Mouse (Mus musculus) cerebellum, postnatal 25 days (tissue): ENCODE measurements around the gene Tpcn2.

Experiments used
- DNase-seq, 2 experiments: peaks; one replicate each; pipeline ENCODE4 v3.0.0; 2021; ENCODE audit warnings: mixed read lengths in 2 of 2

Gene Tpcn2

DNA sequence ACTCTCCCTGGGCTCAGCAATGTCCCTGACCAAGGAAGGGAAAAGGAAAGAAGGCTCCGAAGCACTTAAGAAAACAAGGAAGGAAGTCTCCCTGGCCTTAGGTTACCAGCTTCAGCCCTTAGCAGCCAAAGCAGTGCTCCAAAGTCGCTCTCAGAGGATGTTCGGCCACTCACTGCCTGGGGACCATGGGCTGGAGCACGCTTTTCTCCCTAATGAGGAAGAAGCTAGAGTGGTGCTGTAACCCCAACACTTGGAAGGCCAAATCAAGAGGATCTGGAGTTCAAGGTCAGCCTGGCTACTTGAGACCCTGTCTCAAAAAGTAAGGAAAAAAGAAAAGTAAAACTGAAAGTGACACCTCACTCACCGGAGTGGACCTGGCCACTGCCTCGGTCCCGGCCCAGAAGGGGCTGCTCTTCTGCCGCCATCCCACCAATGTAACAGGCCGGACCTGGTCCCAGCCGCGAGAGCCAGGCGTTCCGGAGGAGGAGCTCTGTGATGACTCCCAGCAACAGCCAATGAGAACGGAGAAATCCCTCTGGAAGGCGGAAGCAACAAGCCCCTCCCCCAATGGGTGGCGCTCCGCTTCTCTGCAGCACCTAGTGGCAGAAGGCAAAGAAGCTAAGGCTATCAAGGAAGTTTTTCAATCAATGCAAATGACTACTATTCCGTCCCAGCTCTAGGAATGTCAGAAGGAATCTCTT is at the start of gene Tpcn2:
TSS of gene Tpcn2 (minus strand) at position 525 of the 701 bp plus-strand sequence.
- DNase-seq, result peak; percentile 93 to 97

DNA sequence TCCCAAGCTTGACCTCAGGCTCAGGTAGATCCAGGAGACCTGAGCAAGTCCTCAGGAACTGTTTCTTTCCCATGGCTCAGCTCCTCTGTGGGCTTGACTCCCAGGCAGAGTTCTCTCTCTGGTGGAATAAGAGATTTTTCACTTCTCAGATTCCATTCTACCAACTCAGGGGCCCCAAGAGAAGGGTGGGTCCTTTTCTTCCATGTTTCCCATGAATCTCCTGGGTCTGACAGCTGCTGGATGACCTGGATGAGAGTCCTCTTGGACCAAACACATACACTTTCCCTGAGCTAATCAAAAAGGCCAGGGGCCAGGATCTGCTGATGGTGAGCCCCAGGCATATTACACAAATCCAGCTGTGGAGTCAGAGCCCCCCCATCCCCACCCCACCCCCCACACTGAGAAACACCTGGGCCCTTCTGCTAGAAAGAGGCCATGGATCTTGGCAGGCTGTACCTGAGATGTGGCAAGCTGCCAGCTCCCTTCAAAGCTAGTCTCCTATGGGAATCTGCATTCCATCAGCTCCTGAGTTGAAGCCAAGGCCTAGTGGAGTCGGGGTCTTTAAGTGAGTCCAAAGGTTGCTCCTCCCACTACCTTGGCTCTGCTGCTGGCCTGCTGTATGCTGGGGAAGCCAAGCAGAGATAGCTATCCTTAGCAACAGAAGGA is 48.7 kb upstream of the Tpcn2 start:
- DNase-seq, result peak; percentile 78 to 84

DNA sequence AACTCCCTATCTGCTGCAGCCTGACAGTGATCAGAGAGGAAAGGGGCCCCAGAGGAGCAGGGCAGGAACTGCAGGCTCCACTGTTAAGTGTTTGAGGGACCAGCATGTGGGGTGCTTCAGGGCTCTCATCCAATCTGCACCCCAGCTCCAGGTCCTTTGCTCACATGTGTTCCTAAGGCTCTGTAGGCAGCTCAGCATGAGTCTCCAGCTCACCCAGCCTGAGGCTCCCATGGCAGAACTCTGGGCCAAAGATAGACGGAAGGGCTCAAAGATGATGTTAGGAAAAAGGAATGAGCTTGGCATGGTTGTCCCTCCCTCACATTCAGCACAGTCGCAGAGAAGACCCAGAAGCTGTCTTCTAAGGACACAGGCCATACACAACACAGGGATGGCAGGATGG is 46.8 kb upstream of the Tpcn2 start:
- DNase-seq, result no peak

DNA sequence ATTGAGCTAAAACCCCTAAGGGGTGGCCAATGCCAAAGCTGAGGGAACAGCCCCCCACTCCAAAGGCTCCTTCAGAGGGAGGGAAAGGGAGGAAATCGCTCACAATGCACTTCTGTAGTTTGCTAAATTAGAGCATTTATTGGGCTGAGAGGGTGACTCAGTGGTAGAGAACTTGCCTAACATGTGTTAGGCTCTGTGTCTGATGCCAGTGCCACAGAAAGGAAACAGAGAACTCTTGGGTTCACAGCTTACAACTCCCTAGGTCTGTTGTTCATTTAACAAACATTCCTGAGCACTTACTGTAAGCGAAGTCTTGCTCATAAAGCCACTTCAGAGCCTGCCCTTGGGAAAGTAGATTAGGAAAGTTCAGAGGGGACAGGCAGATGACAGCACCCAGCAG is 46.2 kb upstream of the Tpcn2 start:
- no peak for DNase-seq

DNA sequence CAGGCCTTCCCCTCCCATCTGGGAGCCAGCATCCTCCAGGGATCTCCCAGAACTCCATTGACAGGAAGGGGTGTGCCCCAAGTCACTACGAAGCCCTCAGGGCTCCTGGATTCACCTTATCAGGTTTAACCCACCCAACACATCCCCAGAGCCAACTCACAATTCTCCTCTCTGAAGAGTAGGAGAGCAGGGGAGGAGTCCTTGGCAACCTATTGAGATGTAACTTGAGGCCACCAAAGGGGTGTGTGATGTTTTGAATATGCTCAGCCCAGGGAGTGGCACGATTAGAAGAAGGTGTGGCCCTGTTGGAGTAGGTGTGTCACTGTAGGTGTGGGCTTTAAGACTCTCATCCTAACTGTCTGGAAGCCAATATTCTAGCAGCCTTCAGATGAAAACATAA is 41.9 kb upstream of the Tpcn2 start:
- DNase-seq, result no peak

DNA sequence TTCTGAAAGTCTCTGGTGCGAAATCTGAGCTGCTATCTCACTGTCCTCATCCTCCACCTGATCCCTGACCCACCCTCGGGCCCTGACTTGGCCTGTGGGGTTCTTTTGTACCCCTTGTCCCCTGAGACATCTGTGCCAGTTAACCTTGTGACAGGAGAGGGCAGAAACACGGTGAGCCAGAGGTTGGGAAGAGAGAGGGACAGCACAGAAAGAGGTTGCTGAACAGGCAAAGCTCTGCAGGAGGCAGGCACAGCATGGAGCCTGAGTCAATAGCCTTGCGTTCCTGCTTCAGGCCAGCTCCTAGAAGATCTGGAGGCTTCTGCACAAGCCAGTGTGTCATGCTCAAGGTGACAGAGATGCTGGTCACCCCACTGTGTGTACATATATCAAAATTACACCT is 39.8 kb upstream of the Tpcn2 start:
- no peak for DNase-seq

DNA sequence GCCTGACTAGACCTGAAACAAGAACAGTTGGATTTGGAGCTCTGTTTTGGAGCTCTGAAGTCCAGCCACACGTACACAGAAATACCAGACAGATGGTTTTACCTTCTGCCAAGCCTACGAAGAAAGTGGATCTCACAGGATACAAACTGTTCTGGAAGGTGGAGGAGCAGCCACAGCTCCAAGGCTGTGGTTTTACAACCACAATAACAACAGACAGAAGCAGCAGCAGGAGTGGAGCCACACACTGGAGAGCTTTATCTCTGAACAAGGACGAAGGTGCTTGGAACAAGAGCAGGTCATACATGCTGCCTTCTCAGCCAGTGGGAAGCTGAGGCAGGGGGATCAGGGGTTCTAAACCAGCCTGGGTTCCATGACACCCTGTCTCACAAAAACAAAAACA is 35.7 kb upstream of the Tpcn2 start:
- peak; percentile 65 to 72 for DNase-seq

DNA sequence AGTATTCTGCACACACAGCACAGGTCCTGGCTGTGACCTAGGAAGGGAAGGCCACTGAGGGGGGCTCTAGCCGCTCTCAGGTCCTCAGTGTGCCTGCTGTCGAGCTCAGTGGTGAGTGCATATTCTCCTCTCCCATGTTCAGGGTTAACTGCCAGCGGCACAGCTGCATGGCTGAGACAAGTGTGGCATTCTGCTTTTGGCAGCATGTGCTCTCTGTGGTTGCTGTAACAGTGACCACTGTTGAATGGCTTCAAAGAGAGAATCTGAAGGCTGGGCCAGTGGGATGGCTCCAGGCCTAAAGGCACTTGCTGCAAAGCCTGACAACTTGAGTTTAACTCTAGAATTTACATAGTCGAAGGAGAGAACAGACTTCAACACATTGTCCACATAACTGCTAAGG is 33.7 kb upstream of the Tpcn2 start:
- no peak for DNase-seq

DNA sequence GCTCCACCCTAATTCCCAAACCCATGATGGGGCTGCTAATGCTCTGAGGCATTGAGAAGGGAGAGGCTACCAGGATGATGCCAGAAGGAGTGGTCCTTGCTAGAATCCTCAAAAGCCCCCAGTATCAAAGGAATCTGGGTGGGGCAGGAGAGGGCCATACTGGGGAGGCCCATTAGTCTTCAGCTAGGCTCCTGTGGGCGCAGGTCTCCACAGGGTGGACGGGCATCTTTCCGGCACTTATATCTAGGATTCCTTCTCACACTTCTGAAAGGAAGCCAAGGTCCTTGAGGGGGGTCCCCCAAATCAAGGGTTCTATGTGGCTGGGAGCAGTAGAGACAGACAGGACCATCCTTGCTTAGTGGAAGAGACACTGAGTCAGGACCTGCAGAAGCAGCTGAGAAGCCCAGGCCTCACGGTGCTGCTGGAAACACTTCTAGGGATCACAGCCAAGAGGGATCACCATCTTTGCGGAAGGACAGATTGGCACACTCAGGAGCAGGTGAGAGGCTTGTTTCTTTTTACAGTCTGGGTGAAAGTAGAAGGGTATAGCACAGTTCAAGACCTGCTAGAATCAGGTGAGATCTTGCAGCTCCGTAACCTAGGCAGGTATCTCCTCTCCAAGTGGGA is 31.1 kb upstream of the Tpcn2 start, which contains the start of gene Mrgprd:
TSS of gene Mrgprd (plus strand) at position 51 of the 627 bp plus-strand sequence.
- peak in 1 of 2 experiments; percentile 45 for DNase-seq

DNA sequence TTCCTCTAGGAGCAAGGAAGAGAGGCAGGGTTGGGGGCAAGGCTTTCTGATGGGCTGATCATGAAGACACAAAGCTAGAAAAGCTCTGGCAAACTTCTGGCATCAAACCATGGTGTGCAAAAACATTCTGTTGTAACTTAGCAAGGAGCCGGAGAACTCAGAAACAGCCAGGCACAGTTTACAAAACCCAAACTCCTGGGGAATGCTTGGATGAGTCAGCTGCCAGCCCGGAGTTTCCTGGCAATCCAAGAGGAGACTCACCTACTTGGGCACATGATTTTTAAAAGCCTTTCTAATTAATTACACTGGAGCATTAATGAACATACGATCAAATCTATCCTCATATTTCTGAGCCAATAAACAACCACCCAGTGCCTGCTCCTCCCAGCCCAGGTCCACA is 28.3 kb upstream of the Tpcn2 start:
- no peak for DNase-seq

DNA sequence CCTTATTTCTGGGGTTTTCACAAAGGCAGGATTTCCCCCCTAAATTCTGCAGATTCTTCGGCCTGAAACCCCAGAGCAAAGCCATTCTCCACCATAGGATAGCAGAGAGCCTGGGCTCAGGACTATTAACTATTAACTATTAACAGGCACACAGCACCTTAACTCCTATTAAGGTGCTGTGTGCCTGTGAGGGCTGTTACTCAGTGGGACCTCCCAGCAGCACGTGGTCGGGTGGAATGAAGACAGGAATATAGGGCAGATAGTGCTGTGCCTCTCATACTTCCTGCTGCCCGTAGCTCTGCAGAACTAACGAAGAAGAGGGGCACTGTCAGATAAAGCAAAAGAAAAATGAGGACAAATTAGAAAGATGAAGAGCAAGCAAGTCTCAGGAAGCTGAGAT is 26.7 kb upstream of the Tpcn2 start:
- no peak for DNase-seq

DNA sequence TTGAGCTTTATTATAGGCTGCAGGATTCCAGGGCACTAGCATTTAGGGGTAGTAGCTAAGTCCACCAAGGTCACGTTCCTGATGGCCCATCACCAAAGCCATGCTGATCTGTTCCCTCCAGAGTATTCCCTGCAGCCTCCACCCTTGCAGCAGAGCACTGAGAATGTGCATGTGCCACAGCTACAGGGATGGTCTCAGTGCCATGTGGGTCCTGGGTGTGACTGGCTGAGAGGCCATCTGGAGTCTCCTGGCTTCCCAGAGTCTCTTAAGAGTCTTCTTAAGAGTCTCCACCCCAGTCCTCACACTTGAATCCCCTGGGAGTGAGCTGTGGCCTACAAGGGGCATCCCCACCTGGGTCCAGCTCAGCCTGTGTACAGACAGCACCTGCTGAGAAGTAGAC is 26.1 kb upstream of the Tpcn2 start:
- peak in 1 of 2 experiments; percentile 48 for DNase-seq

DNA sequence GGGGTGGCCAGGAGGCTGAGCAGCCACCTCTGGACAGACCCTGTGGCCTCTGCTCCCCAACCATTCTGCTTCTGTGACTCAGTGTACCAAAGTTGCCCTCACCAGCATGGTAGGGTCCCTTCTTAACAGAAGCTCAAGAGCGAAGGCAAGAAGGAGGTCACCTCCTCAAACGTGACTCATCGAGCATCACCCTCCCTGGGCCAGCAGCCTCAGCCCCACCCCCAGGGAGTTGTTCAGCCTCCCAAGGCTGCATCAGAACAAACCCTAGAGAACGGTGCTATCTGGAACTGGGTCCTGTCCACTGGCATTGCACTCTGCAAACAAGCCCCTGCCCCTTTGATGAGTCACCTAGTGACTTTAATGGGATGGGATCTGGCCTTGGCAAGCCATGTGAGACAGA is 25.1 kb upstream of the Tpcn2 start:
- peak; percentile 49 to 54 for DNase-seq

DNA sequence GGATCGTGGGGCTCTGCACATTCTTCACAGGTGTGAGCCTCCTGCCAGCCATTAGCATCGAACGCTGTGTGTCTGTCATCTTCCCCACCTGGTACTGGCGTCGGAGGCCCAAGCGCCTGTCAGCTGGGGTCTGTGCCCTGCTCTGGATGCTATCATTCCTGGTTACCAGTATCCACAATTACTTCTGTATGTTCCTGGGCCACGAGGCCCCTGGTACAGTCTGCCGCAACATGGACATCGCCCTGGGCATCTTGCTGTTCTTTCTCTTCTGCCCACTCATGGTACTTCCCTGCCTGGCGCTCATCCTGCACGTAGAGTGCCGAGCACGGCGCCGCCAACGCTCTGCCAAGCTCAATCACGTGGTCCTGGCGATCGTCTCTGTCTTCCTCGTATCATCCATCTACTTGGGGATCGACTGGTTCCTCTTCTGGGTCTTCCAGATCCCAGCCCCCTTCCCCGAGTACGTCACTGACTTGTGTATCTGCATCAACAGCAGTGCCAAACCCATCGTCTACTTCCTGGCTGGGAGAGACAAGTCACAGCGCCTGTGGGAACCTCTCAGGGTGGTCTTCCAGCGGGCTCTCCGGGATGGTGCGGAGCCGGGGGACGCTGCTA is 24.4 kb upstream of the Tpcn2 start:
- DNase-seq, result peak; percentile 77 to 78

DNA sequence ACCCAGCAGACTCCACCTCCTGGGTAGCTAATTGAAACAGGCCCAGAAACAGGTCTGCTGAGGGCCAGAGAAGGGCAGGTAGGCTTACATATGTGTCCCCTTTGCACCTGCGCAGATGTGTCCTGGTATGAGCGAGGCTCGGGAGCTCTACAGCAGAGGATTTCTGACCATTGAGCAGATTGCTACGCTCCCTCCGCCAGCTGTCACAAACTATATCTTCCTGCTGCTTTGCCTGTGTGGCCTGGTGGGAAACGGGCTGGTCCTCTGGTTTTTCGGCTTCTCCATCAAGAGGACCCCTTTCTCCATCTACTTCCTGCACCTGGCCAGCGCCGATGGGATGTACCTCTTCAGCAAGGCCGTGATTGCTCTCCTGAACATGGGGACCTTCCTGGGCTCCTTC is 23.8 kb upstream of the Tpcn2 start:
- peak in 1 of 2 experiments; percentile 52 for DNase-seq

DNA sequence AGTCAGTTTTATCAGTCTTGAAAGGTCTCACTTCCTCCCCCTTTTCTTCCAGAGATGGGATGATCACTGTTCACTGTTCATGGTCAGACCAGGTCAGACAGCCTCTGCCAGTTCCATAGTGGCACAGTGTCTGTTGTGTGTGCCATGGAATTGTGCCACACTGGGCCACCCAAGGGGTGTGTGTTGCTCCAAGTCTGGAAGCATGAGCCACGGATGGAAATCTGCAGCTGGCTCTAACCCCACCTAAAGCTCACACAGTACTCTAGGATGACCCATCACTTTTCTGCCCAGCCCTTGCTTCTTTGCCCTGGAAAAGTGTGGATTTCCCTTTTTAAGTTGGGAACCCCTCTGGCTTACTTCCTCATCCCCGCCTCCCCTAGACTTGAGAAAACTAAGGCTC is 20.3 kb upstream of the Tpcn2 start:
- DNase-seq, result no peak

DNA sequence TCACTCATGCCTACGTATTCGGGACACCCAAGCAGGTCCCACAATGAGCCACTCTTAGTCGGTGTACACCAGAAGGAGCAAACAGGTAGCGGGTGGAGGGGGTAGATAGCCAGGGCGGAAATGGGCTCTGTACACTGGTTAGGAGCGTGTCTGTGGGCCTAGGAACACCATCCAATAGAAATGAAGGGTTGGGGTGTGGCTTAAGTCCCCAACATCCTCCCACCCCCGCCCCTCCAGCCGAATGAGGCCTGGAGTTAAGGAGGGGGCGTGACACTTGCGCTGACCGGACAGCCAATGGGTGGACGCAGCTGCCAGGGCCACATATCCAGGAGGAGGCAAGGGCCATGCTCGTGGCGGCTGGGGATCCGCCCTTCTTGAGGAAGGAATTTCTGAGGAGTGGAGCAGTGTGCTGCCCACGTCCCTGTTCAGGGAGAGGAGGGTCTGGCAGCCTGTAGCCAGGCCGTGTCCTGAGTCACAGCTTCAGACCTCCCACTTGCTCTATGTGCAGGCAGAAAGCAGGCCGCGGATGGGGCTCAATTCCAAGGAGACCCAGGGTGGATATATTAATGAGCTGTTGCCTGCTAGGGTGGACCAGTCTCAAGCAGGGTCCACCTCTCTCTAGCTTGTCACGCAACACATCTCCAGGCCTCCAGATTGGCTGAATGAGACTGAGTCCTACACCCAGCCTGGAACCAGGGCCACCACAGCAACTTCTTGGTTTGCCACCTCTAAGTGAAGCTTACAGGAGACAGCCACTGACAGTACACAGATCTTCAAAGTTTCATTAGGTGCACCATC is 18.9 kb upstream of the Tpcn2 start:
- DNase-seq, result peak; percentile 77 to 85

DNA sequence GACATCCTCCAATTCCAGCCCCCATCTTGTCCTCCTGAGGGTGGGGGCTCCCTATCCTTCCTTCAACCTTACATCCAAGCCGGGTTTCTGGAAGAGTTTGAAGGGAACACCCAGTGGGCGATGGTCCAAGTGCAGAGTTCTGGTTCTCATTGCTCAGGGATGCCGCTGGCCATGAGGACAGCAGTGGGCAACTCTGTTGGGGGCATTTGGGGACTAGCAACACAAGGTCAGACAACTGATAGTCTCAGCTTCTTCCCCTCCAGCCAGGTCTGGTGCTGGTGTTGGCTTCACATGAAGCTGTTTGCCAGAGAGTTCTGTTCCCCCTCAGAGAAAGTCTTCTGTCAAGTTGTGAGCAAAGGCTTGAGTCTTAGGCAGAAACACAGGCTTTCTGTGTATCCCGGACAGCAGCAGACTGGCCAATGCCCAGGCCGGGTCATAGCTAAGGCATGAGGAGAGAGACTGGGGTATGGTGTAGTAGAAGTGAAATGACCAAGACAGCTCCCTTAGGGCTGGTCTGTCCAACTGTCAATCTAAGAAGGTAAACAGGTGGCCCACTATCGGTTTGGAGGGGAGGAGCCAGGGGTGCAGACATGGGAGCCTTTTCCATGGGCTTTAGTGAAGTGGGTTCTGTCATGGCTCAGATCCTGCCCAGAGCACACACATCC is 17.7 kb upstream of the Tpcn2 start:
- peak; percentile 71 to 80 for DNase-seq

DNA sequence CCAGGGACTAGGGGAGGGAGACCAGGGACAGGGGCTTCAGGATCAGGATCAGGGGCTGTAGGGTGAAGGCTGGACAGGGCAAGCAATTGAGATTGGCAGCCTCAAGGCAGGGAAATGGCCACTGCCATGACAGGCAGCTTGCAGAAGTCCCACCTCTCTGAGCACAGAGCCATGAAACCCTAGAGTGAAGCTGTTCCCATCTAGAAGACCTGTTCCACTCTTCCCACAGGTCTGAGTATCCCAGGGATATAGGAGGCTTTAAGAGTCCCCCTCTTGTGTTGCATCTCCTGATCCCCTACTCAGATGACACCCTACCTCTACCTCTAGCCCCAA is 17.2 kb upstream of the Tpcn2 start:
- DNase-seq, result no peak

DNA sequence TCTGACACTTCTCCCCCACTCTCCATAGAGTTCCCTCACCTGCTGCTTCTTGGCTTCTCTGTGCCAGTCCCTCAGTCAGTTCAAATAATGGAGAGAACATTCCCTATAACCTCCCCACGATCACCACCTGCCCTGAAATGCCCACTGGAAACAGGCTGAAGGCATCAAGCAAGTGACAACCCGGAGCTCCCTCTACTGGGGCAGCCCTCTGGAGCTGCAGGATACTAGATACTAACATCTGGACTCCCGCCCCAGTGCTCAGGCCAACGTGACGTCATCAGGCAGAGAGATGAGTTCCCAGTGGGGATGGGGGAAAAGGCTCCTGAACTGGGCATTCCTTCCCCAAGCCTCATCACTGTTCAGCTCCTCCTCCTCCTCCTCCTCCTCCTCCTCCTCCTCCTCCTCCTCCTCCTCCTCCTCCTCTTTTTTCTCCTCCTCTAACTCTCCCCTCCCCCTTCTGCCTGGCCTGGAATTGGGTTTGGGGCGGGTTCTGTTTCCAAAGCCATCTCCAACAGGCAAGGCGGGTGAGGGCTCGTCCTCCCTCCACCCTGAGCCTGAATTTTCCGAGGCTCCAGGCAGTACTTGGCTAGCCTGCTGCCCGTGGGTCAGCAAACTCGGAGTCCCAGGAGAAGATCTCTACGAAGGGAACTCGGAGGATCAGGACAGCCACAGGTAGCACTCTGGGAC is 16.7 kb upstream of the Tpcn2 start, which contains the start of gene Mrgprf:
TSS of gene Mrgprf (plus strand) at position 508 of the 687 bp plus-strand sequence.
- peak; percentile 86 for DNase-seq

DNA sequence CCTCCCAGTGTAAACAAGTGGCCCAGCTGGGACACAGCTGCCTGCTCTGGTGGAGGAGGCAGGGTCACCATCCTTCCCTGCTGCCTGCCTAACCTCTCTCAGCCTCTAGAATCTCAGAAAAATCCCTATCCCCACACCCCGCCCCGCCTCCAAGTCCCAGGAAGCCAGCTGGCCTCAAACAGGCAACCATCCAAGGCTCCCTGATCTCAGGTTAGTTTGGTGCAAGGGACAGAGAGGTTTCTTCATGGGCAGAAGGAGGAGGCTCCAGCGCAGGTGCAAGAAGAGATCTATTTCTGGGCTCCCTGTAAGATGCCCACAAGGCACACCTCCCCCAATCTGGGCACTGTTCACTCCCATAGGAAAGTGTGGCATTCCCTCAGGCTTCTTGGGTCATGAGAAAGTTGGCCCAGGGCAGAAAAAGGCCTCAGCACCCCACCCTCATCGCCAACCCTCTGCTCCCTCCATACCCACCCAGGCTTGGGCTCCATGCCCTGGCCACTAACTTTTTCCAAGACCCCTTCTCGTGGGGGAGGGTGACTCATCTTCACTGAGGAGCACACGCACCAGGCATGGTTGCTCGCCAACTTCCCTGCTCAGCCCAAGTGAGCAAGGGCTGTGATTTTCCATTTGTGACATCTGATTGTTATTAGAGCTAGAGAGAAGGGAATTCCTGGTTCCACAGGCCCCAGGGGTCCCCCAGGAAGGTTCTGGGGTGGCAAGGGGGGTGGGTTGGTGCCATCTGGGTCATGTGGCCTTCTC is 15.9 kb upstream of the Tpcn2 start:
- DNase-seq, result peak; percentile 88 to 93
